Mouse (Mus musculus) liver, embryonic 14.5 days (tissue): Measurements from ENCODE around the gene Zfp275. TPM values are rescaled to one million over a fixed set of nuclear protein-coding genes. Genes with fewer than 3 reads are reported as not detected.
"Not testable (repeated sequence)": the region's sequence is repeated elsewhere in the genome, so short reads cannot be mapped to it uniquely, and the experiment has no call there.

Source experiments
- ATAC-seq: fragments of 200-750 bp; cut with Nextera tagmentation; 2 replicates; pipeline ENCODE4 v1.8.0; 2017; ENCODE audit warnings: moderate number of reproducible peaks, mild to moderate bottlenecking, moderate library complexity; ENCODE audit not compliant: insufficient read depth
- DNase-seq, 3 experiments: peaks; one replicate each; pipeline ENCODE4 v3.0.0-alpha.2; 2012 to 2013; ENCODE audit warnings: low read depth in 3 of 3, low spot score in 3 of 3
- H3K27ac ChIP-seq: fragments of 300-500 bp; sonication (generic); 2 replicates; pipeline ENCODE4 v1.5.1; 2014; ENCODE audit warnings: moderate library complexity, mild to moderate bottlenecking, control low read depth, inconsistent platforms
- H3K27me3 ChIP-seq: fragments of 300-500 bp; sonication (generic); 2 replicates; pipeline ENCODE4 v1.6.1; 2014; ENCODE audit warnings: mild to moderate bottlenecking, low read length, moderate library complexity; ENCODE audit not compliant: control insufficient read depth, insufficient read depth
- H3K36me3 ChIP-seq: fragments of 300-500 bp; sonication (generic); replicated peaks from 2 replicates; pipeline ENCODE4 v1.6.1; 2014; ENCODE audit warnings: low read depth; ENCODE audit not compliant: control insufficient read depth, insufficient read depth
- H3K4me1 ChIP-seq, 2 experiments: fragments of 200-500 bp in 1 of 2; fragments of 300-500 bp in 1 of 2; sonication (generic) in 1 of 2; replicated peaks; 2 replicates each; pipeline ENCODE4 v1.6.1; 2012 to 2014; ENCODE audit warnings: antibody characterized with exemption in 1 of 2, inconsistent platforms in 1 of 2, low read length in 1 of 2; ENCODE audit not compliant: control insufficient read depth in 2 of 2, insufficient read depth in 2 of 2
- H3K4me2 ChIP-seq: fragments of 300-500 bp; sonication (generic); 2 replicates; pipeline ENCODE4 v1.6.1; 2014; ENCODE audit warnings: low read depth, mild to moderate bottlenecking, control low read depth, moderate library complexity
- H3K4me3 ChIP-seq, 2 experiments: fragments of 200-500 bp in 1 of 2; fragments of 300-500 bp in 1 of 2; sonication (generic) in 1 of 2; 2 replicates each; pipeline ENCODE4 v1.5.1; 2012 to 2014; ENCODE audit warnings: low read depth in 2 of 2, low read length in 2 of 2, mild to moderate bottlenecking in 2 of 2, control low read depth in 1 of 2, inconsistent platforms in 1 of 2, moderate library complexity in 1 of 2; ENCODE audit not compliant: insufficient read depth in 1 of 2
- H3K9ac ChIP-seq: fragments of 300-500 bp; sonication (generic); replicated peaks from 2 replicates; pipeline ENCODE4 v1.6.1; 2014; ENCODE audit warnings: mild to moderate bottlenecking, control low read depth, moderate library complexity
- H3K9me3 ChIP-seq: fragments of 300-500 bp; sonication (generic); 2 replicates; pipeline ENCODE4 v1.6.1; 2016; ENCODE audit warnings: low read length, mixed read lengths; ENCODE audit not compliant: control insufficient read depth
- CTCF ChIP-seq: IDR thresholded peaks from 2 replicates; pipeline ENCODE4 v1.5.1; 2016; ENCODE audit warnings: antibody characterized with exemption, low read depth, control low read depth
- EP300 ChIP-seq: IDR thresholded peaks from 2 replicates; pipeline ENCODE4 v1.6.1; 2016; ENCODE audit warnings: antibody characterized with exemption, low read depth
- WGBS: fragments of 180-500 bp; shearing (Covaris S2); extraction: QIAGEN DNeasy Blood & Tissue Kit; methylation state at CpG from one replicate; pipeline ENCODE4 v1.1.7; 2014; ENCODE audit not compliant: insufficient replicate concordance; 5-methylcytosine and 5-hydroxymethylcytosine counted together
- polyA plus RNA-seq, 2 experiments: library from polyadenylated mRNA; depleted of rRNA in 1 of 2; stranded (reverse) in 1 of 2; unstranded in 1 of 2; fragments of >200 nt; fragmentation: Nextera tagmentation in 1 of 2; extraction: Ambion mirVana in 1 of 2; gene quantifications; 2 replicates each; pipeline versions ENCODE4 v1.2.1 to v1.2.3; 2012 to 2014

Zfp275 gene
- polyA plus RNA-seq, 2 experiments: 2.2 to 3.1 TPM

- Histone ChIP-seq H3K4me3 (no peak overlapping the region), H3K27me3 (no peaks in the 10 kb centered on the region), H3K4me2 (no peak overlapping the region), H3K9ac (no peak overlapping the region), H3K4me1 (no peaks in the 10 kb centered on the region), H3K36me3 (no peaks in the 10 kb centered on the region), H3K27ac (no peak overlapping the region), H3K9me3 (no peaks in the 10 kb centered on the region)
- no peak for ATAC-seq
- no peak for TF ChIP-seq CTCF
- TF ChIP-seq EP300: no peak
- no peak for DNase-seq
These were observed 20.9 kb downstream of the Zfp275 start for GRCm38 (mm10) chrX:73363291-73363690.

- 51% methylated on average over 6 of the region's 6 CpGs for WGBS
These were observed 42.0 kb downstream of the Zfp275 start for GRCm38 (mm10) chrX:73384419-73384818.

GRCm38 (mm10) chrX:73384924-73385323, 42.5 kb downstream of the Zfp275 start:
- DNase-seq (no peak), ATAC-seq (no peak)
- no peaks in the 10 kb centered on the region for H3K36me3 ChIP-seq
- H3K4me1 ChIP-seq: no peaks in the 10 kb centered on the region
- no peak for TF ChIP-seq EP300
- no peak for TF ChIP-seq CTCF
- no peak overlapping the region for H3K4me3 ChIP-seq
- H3K27ac ChIP-seq: no peak overlapping the region
- H3K27me3 ChIP-seq: no peaks in the 10 kb centered on the region
- no peak overlapping the region for H3K4me2 ChIP-seq
- no peaks in the 10 kb centered on the region for H3K9me3 ChIP-seq
- 8% methylated on average over 1 of the region's 1 CpGs for WGBS
- no peak overlapping the region for H3K9ac ChIP-seq

More at GRCm38 (mm10) chrX:73384419-73384818, 42.0 kb downstream of the Zfp275 start:
- DNase-seq (no peak), ATAC-seq (no peak)
- Histone ChIP-seq H3K27ac (no peak overlapping the region), H3K9me3 (no peaks in the 10 kb centered on the region), H3K4me3 (no peak overlapping the region), H3K4me1 (no peaks in the 10 kb centered on the region), H3K9ac (no peak overlapping the region), H3K27me3 (no peaks in the 10 kb centered on the region), H3K36me3 (no peaks in the 10 kb centered on the region), H3K4me2 (no peak overlapping the region)
- TF ChIP-seq CTCF (no peak), EP300 (no peak)

- H3K4me3 ChIP-seq: no peak overlapping the region
- H3K4me1 ChIP-seq: no peaks in the 10 kb centered on the region
- WGBS: 69% methylated on average over 4 of the region's 4 CpGs
- H3K4me2 ChIP-seq: no peak overlapping the region
- H3K9ac ChIP-seq: no peak overlapping the region
- H3K36me3 ChIP-seq: no peaks in the 10 kb centered on the region
- no peaks in the 10 kb centered on the region for H3K9me3 ChIP-seq
- no peak for TF ChIP-seq EP300
- TF ChIP-seq CTCF: no peak
- DNase-seq (no peak), ATAC-seq (no peak)
- H3K27ac ChIP-seq: no peak overlapping the region
- no peaks in the 10 kb centered on the region for H3K27me3 ChIP-seq
These were observed 49.1 kb downstream of the Zfp275 start for GRCm38 (mm10) chrX:73391481-73391880.

- WGBS: 73% methylated on average over 1 of the region's 1 CpGs
- H3K9me3 ChIP-seq: no peaks in the 10 kb centered on the region
- no peak for DNase-seq
These were observed 54.0 kb downstream of the Zfp275 start for GRCm38 (mm10) chrX:73396446-73396845.

GRCm38 (mm10) chrX:73398636-73399035, 56.2 kb downstream of the Zfp275 start, which contains the start of gene Gm18336:
Gene Gm18336 (minus strand): TSS chrX:73398736.
- H3K36me3 ChIP-seq, ATAC-seq, H3K4me2 ChIP-seq, H3K4me1 ChIP-seq, H3K9me3 ChIP-seq, DNase-seq, H3K4me3 ChIP-seq, H3K9ac ChIP-seq, H3K27me3 ChIP-seq, H3K27ac ChIP-seq: not testable (repeated sequence)
- WGBS: 38% methylated on average over 1 of the region's 2 CpGs

More at GRCm38 (mm10) chrX:73396446-73396845, 54.0 kb downstream of the Zfp275 start:
- H3K4me2 ChIP-seq: no peak overlapping the region
- ATAC-seq: no peak
- H3K4me1 ChIP-seq: no peaks in the 10 kb centered on the region
- H3K27me3 ChIP-seq: no peaks in the 10 kb centered on the region
- H3K36me3 ChIP-seq: no peaks in the 10 kb centered on the region
- H3K9ac ChIP-seq: no peak overlapping the region
- no peak overlapping the region for H3K27ac ChIP-seq
- TF ChIP-seq EP300: no peak
- H3K4me3 ChIP-seq: no peak overlapping the region
